Mouse (Mus musculus) colon, adult 2 months (tissue): ENCODE results near the gene Rcn3. TPM values are rescaled to one million over a fixed set of nuclear protein-coding genes. Genes with fewer than 3 reads are reported as not detected.

Experiments used
- polyA plus RNA-seq: library from polyadenylated mRNA; depleted of rRNA; stranded (reverse); fragments of >200 nt; gene quantifications from 2 replicates; pipeline ENCODE4 v1.2.3, GENCODE M21; 2012; rRNA removed

The Rcn3 gene
- 118 and 163 TPM in 2 replicates for polyA plus RNA-seq

GRCm38 (mm10) chr7:45092048-45092447, at the start of gene Rcn3:
Rcn3 (minus strand) TSS chr7:45092221.

GRCm38 (mm10) chr7:45135993-45136567, 44.1 kb upstream of the Rcn3 start, which contains the start of the genes Gm45713 and Flt3l:
Gm45713 (minus strand) TSS chr7:45136231.
Flt3l (minus strand) TSS chr7:45136432.

GRCm38 (mm10) chr7:45128624-45129246, 36.7 kb upstream of the Rcn3 start, which contains the start of gene Rpl13a:
Rpl13a (minus strand) TSS chr7:45128761.

GRCm38 (mm10) chr7:45124224-45125143, 32.5 kb upstream of the Rcn3 start, which contains the start of gene Rps11:
Rps11 (minus strand) TSS chr7:45124439.

GRCm38 (mm10) chr7:45103652-45104180, 11.7 kb upstream of the Rcn3 start, which contains the start of gene Fcgrt:
Fcgrt (minus strand) TSS chr7:45103851.

GRCm38 (mm10) chr7:45062239-45062835, 29.7 kb downstream of the Rcn3 start, which contains the start of the genes Nosip and Prrg2:
Nosip (plus strand) TSS chr7:45062429.
Prrg2 (minus strand) TSS chr7:45062677.

GRCm38 (mm10) chr7:45052862-45053116, 39.2 kb downstream of the Rcn3 start, which contains the start of gene Prr12:
Prr12 (minus strand) TSS chr7:45052881.

Other genes with a start within 250 kb of the Rcn3 start
- gene Akt1s1, start 243.2 kb downstream of the Rcn3 start, polyA plus RNA-seq = 188 and 210 TPM in 2 replicates
- 71.5 and 99.3 TPM in 2 replicates for gene Tbc1d17, start 243.1 kb downstream of the Rcn3 start, polyA plus RNA-seq
- gene Pnkp, start 235.1 kb downstream of the Rcn3 start, polyA plus RNA-seq = 53.4 and 64.9 TPM in 2 replicates
- gene Ptov1, start 222.4 kb downstream of the Rcn3 start, polyA plus RNA-seq = 241 and 272 TPM in 2 replicates
- 304 and 344 TPM in 2 replicates for gene Med25, start 199.5 kb downstream of the Rcn3 start, polyA plus RNA-seq
- 59.1 and 65.3 TPM in 2 replicates for gene Fuz, start 196.1 kb downstream of the Rcn3 start, polyA plus RNA-seq
- gene Ap2a1, start 162.7 kb downstream of the Rcn3 start, polyA plus RNA-seq = 94.2 and 104 TPM in 2 replicates
- gene Tsks, start 149.0 kb downstream of the Rcn3 start, polyA plus RNA-seq = not detected in 2 replicates
- 14.6 and 20.4 TPM in 2 replicates for gene Cpt1c, start 117.4 kb downstream of the Rcn3 start, polyA plus RNA-seq
- 75.9 and 81.7 TPM in 2 replicates for gene Prmt1, start 105.7 kb downstream of the Rcn3 start, polyA plus RNA-seq
- gene Irf3, start 94.6 kb downstream of the Rcn3 start, polyA plus RNA-seq = 114 and 134 TPM in 2 replicates
- gene Bcl2l12, start 93.5 kb downstream of the Rcn3 start, polyA plus RNA-seq = 32.2 and 35.0 TPM in 2 replicates
- 82.6 and 102 TPM in 2 replicates for gene Scaf1, start 75.9 kb downstream of the Rcn3 start, polyA plus RNA-seq
- gene Rras, start 74.3 kb downstream of the Rcn3 start, polyA plus RNA-seq = 123 and 160 TPM in 2 replicates
- 7.7 and 10.0 TPM in 2 replicates for gene Prr12, start 39.3 kb downstream of the Rcn3 start, polyA plus RNA-seq
- gene Nosip, start 29.8 kb downstream of the Rcn3 start, polyA plus RNA-seq = 98.1 and 100 TPM in 2 replicates
- 140 and 174 TPM in 2 replicates for gene Prrg2, start 29.5 kb downstream of the Rcn3 start, polyA plus RNA-seq
- gene Fcgrt, start 11.6 kb upstream of the Rcn3 start, polyA plus RNA-seq = 83.0 and 96.0 TPM in 2 replicates
- gene Rps11, start 32.2 kb upstream of the Rcn3 start, polyA plus RNA-seq = 149 and 231 TPM in 2 replicates
- 1,458 and 1,702 TPM in 2 replicates for gene Rpl13a, start 36.5 kb upstream of the Rcn3 start, polyA plus RNA-seq
- gene Gm45713, start 44.0 kb upstream of the Rcn3 start, polyA plus RNA-seq = 0.47 and 0.50 TPM in 2 replicates
- 43.2 and 54.5 TPM in 2 replicates for gene Flt3l, start 44.2 kb upstream of the Rcn3 start, polyA plus RNA-seq
- 54.6 and 63.2 TPM in 2 replicates for gene Pih1d1, start 62.1 kb upstream of the Rcn3 start, polyA plus RNA-seq
- 107 and 124 TPM in 2 replicates for gene Aldh16a1, start 62.4 kb upstream of the Rcn3 start, polyA plus RNA-seq
- 0.09 and 0.20 TPM in 2 replicates for gene Slc17a7, start 71.7 kb upstream of the Rcn3 start, polyA plus RNA-seq
- not detected in 2 replicates for gene Gfy, start 87.3 kb upstream of the Rcn3 start, polyA plus RNA-seq
- gene Pth2, start 88.8 kb upstream of the Rcn3 start, polyA plus RNA-seq = not detected in 2 replicates
- 0.05 TPM in 1 of 2 replicates, not detected in the other for gene Ccdc155, start 112.7 kb upstream of the Rcn3 start, polyA plus RNA-seq
- gene Dkkl1, start 119.9 kb upstream of the Rcn3 start, polyA plus RNA-seq = 1.3 and 2.3 TPM in 2 replicates
- 10.7 and 13.9 TPM in 2 replicates for gene Tead2, start 123.5 kb upstream of the Rcn3 start, polyA plus RNA-seq
- 34.3 and 38.4 TPM in 2 replicates for gene Cd37, start 146.9 kb upstream of the Rcn3 start, polyA plus RNA-seq
- not detected in 2 replicates for gene Slc6a16, start 148.9 kb upstream of the Rcn3 start, polyA plus RNA-seq
- not detected in 2 replicates for gene Slc6a21, start 185.3 kb upstream of the Rcn3 start, polyA plus RNA-seq
- 204 and 260 TPM in 2 replicates for gene Trpm4, start 241.6 kb upstream of the Rcn3 start, polyA plus RNA-seq
- gene Hrc, start 243.1 kb upstream of the Rcn3 start, polyA plus RNA-seq = 0.21 and 0.75 TPM in 2 replicates